Mouse (Mus musculus) lung, postnatal 36 days (tissue): ENCODE results near the gene Gm20890.
"Not testable (repeated sequence)": the region's sequence is repeated elsewhere in the genome, so short reads cannot be mapped to it uniquely, and the experiment has no call there.

Experiments used
- DNase-seq: peaks from one replicate; pipeline ENCODE4 v3.0.0; 2022; ENCODE audit warnings: mixed read lengths

Gene Gm20890

GRCm38 (mm10) chrY:26776699-26777098, at the start of gene Gm20890:
Gene Gm20890, minus strand, starts transcription at chrY:26776799.
- not testable (repeated sequence) for DNase-seq
